Mouse (Mus musculus) CH12.LX (cell line): Measurements from ENCODE around the gene Camta1. TPM values are rescaled to one million over a fixed set of nuclear protein-coding genes. Genes with fewer than 3 reads are reported as not detected.

ENCODE experiments used
- DNase-seq: peaks from one replicate; pipeline ENCODE4 v3.0.0-alpha.2; 2013; ENCODE audit errors: extremely low read depth
- H3K27ac ChIP-seq: 2 replicates; pipeline ENCODE4 v1.5.1; 2012; ENCODE audit warnings: low read depth, mild to moderate bottlenecking, control low read depth, moderate library complexity; ENCODE audit not compliant: insufficient read depth
- H3K27me3 ChIP-seq: replicated peaks from 2 replicates; pipeline ENCODE3; 2012; ENCODE audit warnings: inconsistent platforms
- H3K36me3 ChIP-seq, 2 experiments: replicated peaks in 1 of 2; 2 replicates each; pipeline versions ENCODE3 to v1.6.1; 2012; ENCODE audit warnings: inconsistent platforms in 1 of 2, low read length in 1 of 2, mild to moderate bottlenecking in 1 of 2, mixed read lengths in 1 of 2, moderate library complexity in 1 of 2; ENCODE audit not compliant: control insufficient read depth in 1 of 2, insufficient read depth in 1 of 2
- H3K4me1 ChIP-seq, 2 experiments: 2 replicates each; pipeline ENCODE4 v1.6.1; 2012; ENCODE audit warnings: inconsistent platforms in 1 of 2, moderate library complexity in 1 of 2; ENCODE audit not compliant: insufficient read depth in 2 of 2, control insufficient read depth in 1 of 2
- H3K4me2 ChIP-seq: 2 replicates; pipeline ENCODE4 v1.6.1; 2012; ENCODE audit warnings: low read depth, mild to moderate bottlenecking, control low read depth; ENCODE audit not compliant: poor library complexity, insufficient read depth, severe bottlenecking
- H3K4me3 ChIP-seq, 3 experiments: fragments of 150-350 bp in 1 of 3; sonication (generic) in 1 of 3; replicated peaks in 1 of 3; 2 replicates each; pipeline versions ENCODE3 to v1.5.1; 2011 to 2012; ENCODE audit warnings: low read depth in 2 of 3, low read length in 2 of 3, mild to moderate bottlenecking in 2 of 3, moderate library complexity in 2 of 3, control low read depth in 1 of 3, improper control_type of control experiment in 1 of 3, inconsistent platforms in 1 of 3, mixed read lengths in 1 of 3; ENCODE audit not compliant: poor library complexity in 1 of 3
- H3K79me2 ChIP-seq: replicated peaks from 2 replicates; pipeline ENCODE4 v1.6.1; 2012; ENCODE audit warnings: mild to moderate bottlenecking, moderate library complexity; ENCODE audit not compliant: control insufficient read depth, poor library complexity, insufficient read depth, severe bottlenecking; ENCODE audit errors: extremely low read depth
- H3K9ac ChIP-seq: 2 replicates; pipeline ENCODE4 v1.6.1; 2012; ENCODE audit warnings: low read depth, mild to moderate bottlenecking, control low read depth, moderate library complexity; ENCODE audit not compliant: insufficient read depth
- H3K9me3 ChIP-seq: replicated peaks from 2 replicates; pipeline ENCODE3; 2012; ENCODE audit warnings: low read length, inconsistent platforms, mixed read lengths
- CHD2 ChIP-seq: IDR thresholded peaks from 2 replicates; pipeline ENCODE4 v1.6.1; 2011; ENCODE audit warnings: low read length, improper control_type of control experiment
- E2F4 ChIP-seq: IDR thresholded peaks from 2 replicates; pipeline ENCODE4 v1.6.1; 2011; ENCODE audit warnings: low read depth, low read length, improper control_type of control experiment; ENCODE audit not compliant: insufficient replicate concordance
- ELF1 ChIP-seq: IDR thresholded peaks from 2 replicates; pipeline ENCODE4 v1.6.1; 2014; ENCODE audit warnings: low read depth, mild to moderate bottlenecking, inconsistent platforms, low read length, improper control_type of control experiment
- EP300 ChIP-seq: IDR thresholded peaks from 2 replicates; pipeline ENCODE4 v1.6.1; 2011; ENCODE audit warnings: low read length, improper control_type of control experiment
- ETS1 ChIP-seq: conservative IDR thresholded peaks from 2 replicates; pipeline ENCODE4 v1.6.1; 2012; ENCODE audit warnings: low read depth, mild to moderate bottlenecking, inconsistent platforms, low read length, improper control_type of control experiment, moderate library complexity
- HCFC1 ChIP-seq: IDR thresholded peaks from 2 replicates; pipeline ENCODE4 v1.6.1; 2012; ENCODE audit warnings: low read depth, mild to moderate bottlenecking, inconsistent platforms, low read length, improper control_type of control experiment
- IRF4 ChIP-seq: IDR thresholded peaks from 2 replicates; pipeline ENCODE4 v1.6.1; 2014; ENCODE audit warnings: low read depth, mild to moderate bottlenecking, inconsistent platforms, low read length, improper control_type of control experiment
- JUN ChIP-seq: IDR thresholded peaks from 2 replicates; pipeline ENCODE4 v1.6.1; 2011; ENCODE audit warnings: low read depth, mild to moderate bottlenecking, low read length, improper control_type of control experiment, moderate library complexity; ENCODE audit not compliant: insufficient read depth
- JUND ChIP-seq: conservative IDR thresholded peaks from 2 replicates; pipeline ENCODE4 v1.6.1; 2011; ENCODE audit warnings: low read depth, low read length, improper control_type of control experiment
- MAFK ChIP-seq: IDR thresholded peaks from 2 replicates; pipeline ENCODE4 v1.6.1; 2011; ENCODE audit warnings: low read length, improper control_type of control experiment; ENCODE audit not compliant: insufficient replicate concordance
- MAZ ChIP-seq: IDR thresholded peaks from 2 replicates; pipeline ENCODE4 v1.6.1; 2012; ENCODE audit warnings: low read depth, mild to moderate bottlenecking, inconsistent platforms, low read length, improper control_type of control experiment, moderate library complexity
- NRF1 ChIP-seq: IDR thresholded peaks from 2 replicates; pipeline ENCODE4 v1.6.1; 2014; ENCODE audit warnings: low read depth, mild to moderate bottlenecking, inconsistent platforms, low read length, improper control_type of control experiment, moderate library complexity
- POLR2AphosphoS2 ChIP-seq: IDR thresholded peaks from 2 replicates; pipeline ENCODE4 v1.6.1; 2011; ENCODE audit warnings: low read depth, low read length, improper control_type of control experiment
- RCOR1 ChIP-seq: conservative IDR thresholded peaks from 2 replicates; pipeline ENCODE4 v1.6.1; 2012; ENCODE audit warnings: low read depth, mild to moderate bottlenecking, inconsistent platforms, low read length, improper control_type of control experiment
- SIN3A ChIP-seq: IDR thresholded peaks from 2 replicates; pipeline ENCODE4 v1.6.1; 2012; ENCODE audit warnings: low read length, improper control_type of control experiment, inconsistent platforms
- UBTF ChIP-seq: IDR thresholded peaks from 2 replicates; pipeline ENCODE4 v1.6.1; 2012; ENCODE audit warnings: low read depth, mild to moderate bottlenecking, inconsistent platforms, low read length, improper control_type of control experiment, moderate library complexity
- USF1 ChIP-seq: IDR thresholded peaks from 2 replicates; pipeline ENCODE4 v1.6.1; 2014; ENCODE audit warnings: low read depth, mild to moderate bottlenecking, inconsistent platforms, low read length, improper control_type of control experiment
- ZNF384 ChIP-seq: IDR thresholded peaks from 2 replicates; pipeline ENCODE4 v1.6.1; 2012; ENCODE audit warnings: low read depth, low read length, improper control_type of control experiment, inconsistent platforms
- dilution Hi-C: fragments of 300-500 bp; cut with MboI; formaldehyde crosslinking; loops from 2 replicates; pipeline ENCODE4 v1.14.3; 2020; ENCODE audit warnings: low sequenced_read_pairs; ENCODE audit not compliant: extremely low pct_unique_long_range_greater_than_20kb, extremely low pct_ligation_motif_present
- in situ Hi-C: fragments of 300-500 bp; cut with MboI; formaldehyde crosslinking; loops from 3 replicates; pipeline ENCODE4 v1.14.3; 2019; ENCODE audit warnings: low sequenced_read_pairs, low pct_ligation_motif_present, low pct_unique_long_range_greater_than_20kb, mixed read lengths
- polyA plus RNA-seq: library from polyadenylated mRNA; unstranded; fragments of >175 nt; gene quantifications from 2 replicates; pipeline ENCODE4 v1.2.1, GENCODE M21; 2012; ENCODE audit warnings: low read depth; ENCODE audit not compliant: insufficient read length
- total RNA-seq, 2 experiments: library from RNA; depleted of rRNA; stranded (reverse); fragments of 300-350 nt in 1 of 2; fragments of >200 nt in 1 of 2; gene quantifications; 2 replicates each; pipeline ENCODE4 v1.2.3; 2012 to 2014

The Camta1 gene
- total and polyA plus RNA-seq, 3 experiments, result 9.9 to 32.5 (median 15.3) TPM

DNA sequence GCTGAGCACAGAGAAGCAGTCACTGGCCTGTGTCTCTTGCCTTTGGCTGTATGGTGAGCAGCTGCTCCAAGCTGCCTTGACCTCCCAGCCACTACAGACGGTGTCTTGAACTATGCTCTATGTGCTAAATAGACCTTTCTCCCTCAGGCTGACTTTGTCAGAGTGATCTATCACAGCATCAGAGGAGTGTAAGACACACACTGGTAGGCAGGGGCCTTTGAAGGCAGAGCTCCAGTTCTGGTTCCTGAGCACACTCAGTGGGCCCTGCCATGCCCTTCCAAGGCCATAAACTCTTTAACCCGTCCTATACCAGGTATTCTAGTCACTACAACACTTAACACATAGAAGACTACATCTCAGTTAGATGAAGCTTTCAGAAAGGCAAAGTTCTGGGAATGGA is 780.3 kb downstream of the Camta1 start:
- H3K9me3 ChIP-seq, result peaks cover 5% of the 10 kb centered on the region
- no peaks in the 10 kb centered on the region for H3K36me3 ChIP-seq
- no peak overlapping the region for H3K27ac ChIP-seq
- no peak overlapping the region for H3K4me2 ChIP-seq
- H3K27me3 ChIP-seq, result peaks cover 2% of the 10 kb centered on the region
- H3K79me2 ChIP-seq, result no peaks in the 10 kb centered on the region
- H3K9ac ChIP-seq, result no peak overlapping the region
- in situ Hi-C loops, result no loop called here
- 0 out of 4 replicates have a peak, but pooled peaks cover 0 to 3% of the 10 kb centered on the region in 2 experiments for H3K4me1 ChIP-seq
- H3K4me3 ChIP-seq, result no peak overlapping the region
- dilution Hi-C loops, result no loop called here
- no peak for DNase-seq
- TF ChIP-seq IRF4 (no peak), ETS1 (no peak), ELF1 (no peak), ZNF384 (no peak), RCOR1 (no peak), NRF1 (no peak), SIN3A (no peak), POLR2AphosphoS2 (no peak), E2F4 (no peak), MAZ (no peak), USF1 (no peak), JUN (no peak), MAFK (no peak)

DNA sequence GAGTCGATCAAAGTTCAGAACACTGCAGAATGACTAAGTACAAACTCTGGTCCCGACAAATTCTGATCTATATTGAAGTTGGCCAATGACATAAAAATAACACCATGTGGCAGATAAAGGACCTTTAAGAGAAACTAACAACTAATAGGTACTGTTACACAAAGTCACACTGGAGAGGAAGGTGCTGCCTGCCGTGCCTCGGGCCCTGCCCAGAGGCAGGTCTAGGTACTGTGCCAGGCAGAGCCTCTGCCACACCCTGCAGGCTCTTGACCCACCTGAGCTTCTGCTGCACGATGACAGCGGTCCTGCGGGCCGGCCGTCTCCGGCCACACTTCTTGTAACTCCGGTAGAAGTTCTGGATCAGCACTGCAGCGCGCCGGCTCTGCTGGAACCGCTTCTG is 786.9 kb downstream of the Camta1 start:
- no peaks in the 10 kb centered on the region for H3K36me3 ChIP-seq
- no peak for DNase-seq
- no peak overlapping the region for H3K27ac ChIP-seq
- no peaks in the 10 kb centered on the region for H3K9me3 ChIP-seq
- dilution Hi-C loops, result no loop called here
- H3K4me1 ChIP-seq, result no peaks in the 10 kb centered on the region
- in situ Hi-C loops, result loop anchor here (5.0 kb wide), 1 partner anchor 67 kb away; no protein-coding TSS in a partner anchor
- no peak overlapping the region for H3K4me3 ChIP-seq
- peaks cover 16% of the 10 kb centered on the region for H3K27me3 ChIP-seq
- no peak overlapping the region for H3K9ac ChIP-seq
- no peak overlapping the region for H3K4me2 ChIP-seq
- H3K79me2 ChIP-seq, result no peaks in the 10 kb centered on the region
- TF ChIP-seq JUND, result no peak
- TF ChIP-seq CHD2, result no peak
- no peak for TF ChIP-seq UBTF
- no peak for TF ChIP-seq HCFC1
- no peak for TF ChIP-seq EP300
- TF ChIP-seq SIN3A, result no peak
- no peak for TF ChIP-seq POLR2AphosphoS2
